Mouse (Mus musculus) gastrocnemius, adult 18-20 months (tissue): ENCODE data around the gene Cacng4. TPM values are rescaled to one million over a fixed set of nuclear protein-coding genes. Genes with fewer than 3 reads are reported as not detected.

Experiments used
- DNase-seq: peaks from one replicate; pipeline ENCODE4 v3.0.0; 2021; ENCODE audit warnings: low spot score
- total RNA-seq, 2 experiments: library from RNA; stranded (reverse); gene quantifications; 2 replicates each; pipeline ENCODE4 v1.2.3; 2021

Gene Cacng4
- total RNA-seq, 2 experiments from 2014 or later = not detected

DNA sequence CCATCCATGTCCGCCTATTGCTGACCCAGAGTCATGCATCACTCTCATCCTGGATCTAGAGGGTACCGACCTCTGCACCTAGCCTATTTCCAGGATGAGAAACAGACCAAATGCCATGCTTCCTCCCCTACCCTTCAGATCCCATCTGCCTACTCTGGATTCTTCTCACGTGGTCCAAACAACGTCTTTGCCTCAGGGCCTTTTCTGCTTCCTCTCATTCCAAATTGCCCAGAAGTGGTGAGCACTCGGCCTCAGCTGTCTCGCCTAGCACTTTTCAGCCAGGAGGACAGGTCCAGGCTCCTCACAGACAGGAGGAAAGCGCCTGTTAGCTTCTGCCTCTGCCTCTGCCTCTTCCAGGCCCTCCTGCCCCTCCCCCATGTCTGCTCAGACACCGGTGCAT is 21.0 kb downstream of the Cacng4 start:
- no peak for DNase-seq

DNA sequence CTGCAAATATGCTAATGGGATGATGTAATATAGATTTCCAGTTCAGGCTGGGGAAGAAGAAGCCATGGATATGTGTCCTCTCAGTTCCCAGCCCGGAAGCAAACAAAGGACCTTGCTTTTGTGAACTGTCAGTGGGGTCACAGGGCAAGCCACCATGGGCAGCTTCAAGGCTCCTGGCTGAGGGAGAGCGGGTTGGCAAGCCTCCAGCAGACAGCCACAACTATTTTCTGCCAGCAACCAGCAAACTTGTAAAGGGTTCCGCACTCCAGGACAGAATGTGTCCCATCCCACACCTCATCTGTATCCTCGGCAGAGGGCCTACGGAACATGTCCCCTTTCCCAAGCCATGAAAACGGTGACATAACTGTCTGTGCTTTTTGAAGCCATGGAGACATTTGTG is 22.4 kb downstream of the Cacng4 start:
- no peak for DNase-seq

DNA sequence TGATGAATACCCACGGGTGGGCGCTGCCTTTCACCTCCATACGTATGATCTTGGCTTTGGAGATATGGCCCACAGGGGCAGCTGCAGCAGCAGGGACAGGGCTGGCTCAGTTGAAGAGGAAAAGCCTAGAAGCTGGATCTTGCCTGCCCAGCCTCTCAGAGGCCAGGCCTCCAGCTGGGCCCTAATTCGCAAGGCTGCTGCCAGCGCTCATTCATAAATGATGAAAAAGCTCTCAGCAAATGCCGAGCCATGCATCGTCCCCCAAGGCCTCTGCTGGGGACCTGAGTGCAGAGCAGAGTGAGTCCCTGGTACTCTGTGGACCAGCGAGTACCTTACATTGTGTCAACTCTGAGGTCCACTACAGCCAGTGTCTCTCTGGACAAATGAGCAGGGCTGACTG is 26.0 kb downstream of the Cacng4 start:
- DNase-seq = no peak

DNA sequence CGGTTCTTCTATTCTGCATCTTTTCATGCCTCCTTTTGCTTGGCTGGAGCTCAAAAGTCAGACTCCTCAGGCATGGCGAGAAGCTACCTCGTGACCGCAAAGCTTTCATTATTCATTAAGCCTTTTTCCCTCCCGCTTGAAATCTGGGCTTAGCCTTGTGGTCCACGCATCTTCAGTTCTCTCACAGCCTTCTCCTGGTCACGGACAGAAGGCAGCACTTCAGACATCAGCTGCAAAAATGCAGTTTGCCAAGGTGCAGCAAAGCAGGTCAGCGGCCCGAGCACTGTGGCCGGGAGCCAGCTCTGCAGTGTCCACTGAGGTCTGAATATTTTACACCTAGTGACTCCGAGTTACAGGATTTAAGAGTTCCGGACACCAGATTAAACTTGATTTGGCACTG is 27.4 kb downstream of the Cacng4 start:
- no peak for DNase-seq

DNA sequence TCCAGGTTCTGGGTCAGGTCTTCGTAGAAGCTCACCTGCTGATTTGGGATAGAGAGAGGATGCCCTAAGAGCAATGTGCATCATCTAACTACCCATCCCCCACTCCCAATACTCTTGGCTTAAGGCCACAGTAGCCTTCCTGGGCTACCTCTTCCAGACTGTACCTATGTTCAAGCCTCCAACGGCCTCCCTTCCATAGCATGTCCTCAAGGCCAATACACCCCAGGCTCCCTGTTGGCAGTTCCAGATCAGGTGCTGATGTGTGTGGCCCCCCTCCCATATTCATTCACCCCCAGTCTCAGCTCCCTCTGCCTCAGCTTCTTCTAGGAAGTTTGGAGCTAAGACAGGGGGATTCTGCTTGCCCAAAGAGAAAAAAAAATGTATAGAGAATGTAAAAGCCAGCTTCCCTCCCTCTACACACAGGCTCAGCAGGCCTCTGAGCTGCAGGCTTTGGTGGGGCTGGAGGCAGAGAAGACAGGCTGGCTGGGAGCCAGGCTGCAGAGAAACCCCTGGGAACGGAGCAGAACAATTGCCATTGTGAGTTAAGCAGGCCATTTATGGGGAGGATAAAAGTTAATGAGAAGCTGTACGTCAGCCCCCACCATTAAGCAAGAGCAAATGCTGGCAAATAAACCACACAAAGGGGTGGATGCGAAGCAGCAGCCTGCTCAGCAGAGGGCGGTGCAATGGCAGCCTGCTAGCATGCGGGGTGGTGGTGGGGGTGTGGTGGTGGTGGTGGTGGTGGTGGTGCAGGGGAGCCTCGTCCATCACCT is 31.5 kb downstream of the Cacng4 start:
- DNase-seq = no peak

DNA sequence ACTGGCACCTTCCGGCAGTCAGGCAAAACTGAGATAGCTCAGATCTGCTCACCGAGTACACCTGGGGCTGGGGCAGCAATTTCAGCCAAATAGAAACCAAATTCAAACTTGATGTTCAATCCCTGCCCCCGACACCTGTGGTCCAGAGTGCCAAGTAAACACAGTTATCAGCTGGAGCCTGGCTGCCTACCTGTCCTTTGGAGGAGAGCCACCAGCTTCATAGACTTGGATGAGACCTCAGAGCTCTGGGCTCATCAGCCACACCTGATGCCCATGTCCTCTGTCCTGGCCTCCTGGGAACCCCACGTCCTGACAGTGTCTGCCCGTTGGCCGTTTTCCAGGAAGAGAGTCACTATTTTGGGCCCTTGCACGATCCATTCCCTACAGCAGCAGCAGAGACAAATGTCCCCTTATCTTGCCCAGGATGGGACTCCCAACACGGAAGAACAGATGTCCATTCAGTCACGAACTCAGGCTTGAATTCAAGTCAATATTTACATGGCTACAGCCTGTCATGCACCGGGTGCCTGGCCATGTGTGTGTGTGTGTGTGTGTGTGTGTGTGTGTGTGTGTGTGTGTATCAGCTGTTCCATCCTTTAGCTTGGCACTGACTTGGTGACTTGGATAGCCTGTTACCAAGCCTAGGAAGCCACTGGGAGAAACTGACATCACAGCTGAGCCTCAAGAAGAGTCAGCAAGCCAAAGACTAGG is 32.4 kb downstream of the Cacng4 start:
- peak; percentile 34 for DNase-seq

DNA sequence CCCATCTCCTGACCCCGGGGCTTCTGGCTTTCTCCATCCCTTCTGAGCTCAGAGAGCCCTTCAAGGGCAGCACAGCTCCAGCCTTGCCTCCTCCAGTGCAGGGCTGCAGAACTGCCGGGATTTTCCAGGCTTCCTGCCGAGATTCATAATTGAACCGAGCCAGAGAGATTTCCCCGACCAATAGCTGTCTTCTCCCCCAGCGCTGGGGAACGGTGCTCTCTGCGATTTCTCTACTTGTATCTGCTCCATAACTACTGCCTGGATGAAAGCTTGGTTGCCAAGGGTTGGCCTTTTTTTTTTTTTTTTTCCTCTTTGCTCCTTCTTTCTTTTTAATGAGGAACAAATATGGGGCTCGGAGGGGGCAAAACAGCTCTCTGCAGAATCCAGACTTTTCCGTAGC is 34.4 kb downstream of the Cacng4 start:
- no peak for DNase-seq

DNA sequence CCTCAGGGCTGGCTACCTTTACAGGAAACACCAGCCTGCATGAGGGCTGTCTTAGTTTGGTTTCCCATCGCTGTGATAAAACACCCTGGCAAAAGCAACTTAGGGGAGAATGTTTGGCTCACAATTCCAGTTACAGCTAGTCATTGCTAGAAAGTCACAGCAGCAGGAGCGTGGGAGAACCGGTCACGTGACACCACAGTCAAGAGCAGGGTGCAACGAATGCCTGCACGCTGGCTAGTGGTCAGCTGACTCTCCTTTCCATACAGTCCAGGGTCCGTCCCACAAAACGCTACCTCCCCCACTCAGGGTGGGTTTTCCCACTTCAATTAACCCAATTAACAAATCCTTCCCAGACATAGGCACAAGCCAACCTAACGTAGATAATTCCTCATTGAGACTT is 34.8 kb downstream of the Cacng4 start:
- no peak for DNase-seq

DNA sequence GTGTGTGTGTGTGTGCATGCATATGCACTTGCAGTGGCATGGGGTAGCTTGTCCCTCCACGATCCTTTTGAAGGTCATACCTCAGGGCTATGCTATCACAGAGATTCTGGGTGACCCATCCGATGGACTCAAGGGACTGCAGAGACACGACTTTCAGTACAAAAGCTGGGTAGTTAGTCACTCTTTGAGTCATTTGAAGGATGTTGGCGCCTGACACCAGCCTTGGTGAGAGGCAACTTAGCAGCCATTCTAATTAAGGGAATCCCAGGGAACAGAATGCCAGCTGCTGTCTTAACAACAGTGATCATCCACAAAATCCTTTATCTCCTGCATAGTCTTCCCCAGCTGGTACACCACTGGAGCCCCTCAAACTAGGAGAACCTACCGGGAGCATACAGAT is 45.2 kb downstream of the Cacng4 start:
- no peak for DNase-seq

DNA sequence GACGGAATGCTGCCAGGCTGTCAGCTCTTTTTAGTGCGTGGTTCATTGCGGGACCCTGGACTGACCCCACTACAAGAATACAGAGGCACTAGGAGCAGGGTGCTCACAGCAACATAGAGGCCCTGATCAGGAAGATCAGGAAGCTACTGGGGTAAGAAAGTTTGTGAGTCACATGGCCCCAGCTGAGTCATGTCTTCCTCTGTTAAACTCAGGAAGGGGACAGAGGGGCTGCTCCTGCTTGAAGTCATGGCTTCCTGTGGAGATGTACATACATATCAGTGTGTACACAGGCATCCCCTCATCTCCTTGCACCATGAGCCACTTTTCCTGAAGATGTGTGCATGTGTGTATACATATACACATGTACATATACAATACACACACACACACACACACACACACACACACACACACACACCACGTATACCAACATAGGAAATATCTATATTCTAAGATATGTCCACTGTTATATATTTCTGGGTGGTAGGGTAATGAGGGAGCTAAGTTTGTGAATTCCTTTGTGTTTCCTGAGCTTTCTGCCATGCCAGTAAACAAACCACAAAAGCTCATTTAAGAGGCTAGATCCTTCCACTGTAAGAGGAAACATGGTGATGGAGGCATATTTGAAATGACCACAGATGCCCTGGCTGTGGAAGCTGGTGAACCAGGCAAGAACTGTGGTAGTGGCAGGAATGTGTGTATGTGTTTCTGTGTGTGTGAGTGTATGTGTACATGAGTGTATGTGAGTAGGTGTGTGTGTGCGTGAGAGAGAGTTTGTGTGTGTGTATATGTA is 45.9 kb downstream of the Cacng4 start:
- no peak for DNase-seq

DNA sequence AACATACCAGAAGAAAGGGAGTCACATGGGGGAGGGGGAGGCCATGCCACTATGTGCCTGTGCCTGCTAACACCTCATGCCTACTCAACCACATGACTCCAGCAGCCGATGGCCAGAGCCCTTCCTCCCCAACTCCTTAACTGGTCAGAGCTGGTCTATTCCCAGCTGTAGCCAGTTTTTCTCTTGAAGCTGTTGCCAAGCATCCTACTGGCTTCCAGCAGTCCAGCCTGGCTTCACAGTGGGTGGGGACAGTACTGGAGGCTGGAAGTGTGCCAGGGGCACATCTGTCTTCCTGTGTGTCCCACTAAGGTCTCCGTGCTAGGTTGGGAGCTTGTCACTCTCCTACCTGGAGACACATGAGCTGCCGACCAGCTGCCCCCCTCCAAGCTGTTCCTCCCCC is 51.3 kb downstream of the Cacng4 start:
- DNase-seq = no peak

DNA sequence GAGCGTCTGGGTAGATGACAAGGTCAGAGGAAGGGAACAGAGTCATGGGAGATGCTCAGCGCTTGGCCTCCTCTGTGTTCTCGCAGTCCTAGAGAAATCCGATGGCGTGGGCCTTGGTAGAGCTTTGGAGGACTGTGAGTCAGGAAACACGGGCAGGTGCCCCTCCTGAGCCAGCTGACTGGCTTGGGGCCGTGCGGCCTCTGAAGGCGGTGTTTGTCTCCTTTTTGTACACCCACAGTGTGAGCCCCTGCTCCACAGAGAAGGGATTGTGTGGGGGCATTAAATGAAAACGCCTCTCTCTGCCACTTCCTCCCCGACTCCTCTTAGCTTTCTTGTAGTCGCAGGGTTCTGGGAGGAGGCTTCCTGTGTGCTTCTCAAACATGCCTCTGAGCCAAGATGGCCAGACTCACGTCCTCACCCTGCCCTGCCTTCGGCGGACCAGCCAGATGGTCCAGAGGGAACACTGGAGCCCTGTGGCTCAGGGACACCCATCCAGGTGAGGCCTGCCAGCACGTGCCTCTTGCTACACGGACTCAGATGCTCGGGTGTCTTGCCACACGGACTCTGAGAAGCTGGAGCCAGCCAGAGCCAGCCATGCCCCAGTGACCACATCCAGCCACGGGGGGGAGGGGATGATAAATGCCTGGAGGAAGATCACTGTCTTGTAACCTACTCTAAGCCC is 55.8 kb downstream of the Cacng4 start:
- no peak for DNase-seq

DNA sequence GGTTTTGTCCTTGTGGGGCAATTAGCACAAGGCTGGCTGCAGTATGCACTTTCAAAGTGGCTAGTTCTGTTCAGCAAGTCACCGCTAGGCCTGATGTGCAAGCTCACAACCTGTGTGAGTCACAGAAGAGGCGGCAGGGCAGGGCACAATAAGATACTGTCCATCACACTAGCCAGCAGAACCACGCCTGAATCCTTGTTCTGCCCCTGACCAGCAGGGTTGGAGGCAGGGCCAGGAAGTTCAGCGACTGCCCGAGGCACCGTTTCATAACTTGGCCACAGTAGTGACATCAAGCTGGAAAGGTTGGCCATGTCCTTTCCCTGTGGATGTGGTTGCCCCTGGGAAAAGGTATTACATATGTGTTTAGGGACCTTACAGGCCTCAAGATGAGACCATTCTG is 56.5 kb downstream of the Cacng4 start:
- DNase-seq = no peak

DNA sequence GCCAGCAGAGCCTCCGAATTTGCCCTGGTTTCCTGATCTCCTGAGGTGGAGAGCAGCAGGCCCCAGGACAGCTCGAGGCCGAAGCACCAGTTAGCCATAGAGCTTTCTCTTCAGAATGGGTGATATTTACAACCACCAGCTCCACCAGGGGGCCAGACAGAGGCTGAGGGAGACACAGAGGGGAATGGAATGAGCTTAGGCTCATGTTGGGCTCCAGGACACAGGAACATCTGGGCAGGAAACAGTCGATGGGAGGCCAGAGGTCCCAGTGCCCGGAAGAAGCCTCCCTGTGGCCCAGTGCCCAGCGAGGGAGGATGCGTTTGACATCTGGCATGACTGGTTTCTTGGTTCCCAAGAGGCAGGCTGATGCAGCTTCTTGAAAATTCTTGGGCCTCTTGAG is 60.2 kb downstream of the Cacng4 start:
- DNase-seq = no peak

DNA sequence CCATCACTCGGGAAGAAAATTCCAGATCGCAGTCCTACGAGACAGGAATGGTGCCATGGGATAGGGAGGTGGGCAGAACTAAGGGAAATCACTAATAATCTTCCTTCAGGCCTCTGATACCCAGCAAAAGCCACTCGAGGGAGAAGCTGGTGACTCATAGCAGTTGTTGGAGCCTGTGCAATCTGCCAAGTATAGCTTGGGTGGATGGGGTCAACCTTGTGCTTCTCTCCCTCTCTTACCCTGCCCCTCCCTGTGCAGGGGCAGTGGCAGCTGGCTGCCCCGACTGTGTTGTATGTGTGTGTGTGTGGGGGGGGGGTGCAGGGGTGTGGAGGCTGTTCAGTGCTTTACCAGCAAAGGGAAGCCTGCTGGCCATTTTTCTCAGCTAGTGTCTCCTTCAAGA is 62.9 kb downstream of the Cacng4 start:
- DNase-seq = peak; percentile 20

DNA sequence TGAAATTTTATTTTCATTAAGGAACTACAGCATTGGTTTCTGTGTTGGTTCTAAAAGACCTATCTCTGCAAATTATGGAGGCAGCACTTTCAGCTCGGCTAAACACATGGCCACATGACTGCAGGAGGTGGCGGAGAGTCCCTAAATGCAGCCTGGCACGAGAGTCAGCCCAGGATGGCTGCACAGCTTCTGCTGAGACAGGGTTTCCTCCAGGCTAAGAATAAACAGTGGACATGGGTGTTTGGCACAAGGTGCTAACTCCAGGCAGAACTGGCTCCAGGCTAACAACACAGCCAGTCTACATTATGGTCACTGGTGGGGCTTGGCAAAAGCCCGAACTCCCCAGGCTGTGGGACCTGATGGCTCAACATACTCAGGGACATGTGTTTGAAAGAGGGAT is 63.4 kb downstream of the Cacng4 start:
- DNase-seq = peak; percentile 79

DNA sequence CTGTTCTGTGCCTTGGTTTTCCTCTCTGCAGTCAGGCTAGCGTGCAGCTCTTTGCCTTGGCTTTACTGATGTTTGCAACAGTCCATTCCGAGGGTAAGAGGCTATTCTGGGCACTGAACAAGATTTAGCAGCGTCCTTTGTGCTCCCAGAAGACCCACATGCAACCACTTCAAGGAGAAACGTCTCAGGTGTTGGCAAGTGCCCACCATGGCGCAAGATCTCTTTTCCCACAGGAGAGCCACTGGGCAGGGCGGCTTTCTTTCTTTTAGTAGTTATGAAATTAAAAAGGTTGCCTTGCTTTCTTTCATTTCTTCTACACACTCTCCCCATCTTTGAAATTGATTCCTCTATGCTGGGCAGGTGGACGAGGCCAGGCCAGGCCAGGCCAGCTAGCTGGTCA is 65.2 kb downstream of the Cacng4 start:
- no peak for DNase-seq

DNA sequence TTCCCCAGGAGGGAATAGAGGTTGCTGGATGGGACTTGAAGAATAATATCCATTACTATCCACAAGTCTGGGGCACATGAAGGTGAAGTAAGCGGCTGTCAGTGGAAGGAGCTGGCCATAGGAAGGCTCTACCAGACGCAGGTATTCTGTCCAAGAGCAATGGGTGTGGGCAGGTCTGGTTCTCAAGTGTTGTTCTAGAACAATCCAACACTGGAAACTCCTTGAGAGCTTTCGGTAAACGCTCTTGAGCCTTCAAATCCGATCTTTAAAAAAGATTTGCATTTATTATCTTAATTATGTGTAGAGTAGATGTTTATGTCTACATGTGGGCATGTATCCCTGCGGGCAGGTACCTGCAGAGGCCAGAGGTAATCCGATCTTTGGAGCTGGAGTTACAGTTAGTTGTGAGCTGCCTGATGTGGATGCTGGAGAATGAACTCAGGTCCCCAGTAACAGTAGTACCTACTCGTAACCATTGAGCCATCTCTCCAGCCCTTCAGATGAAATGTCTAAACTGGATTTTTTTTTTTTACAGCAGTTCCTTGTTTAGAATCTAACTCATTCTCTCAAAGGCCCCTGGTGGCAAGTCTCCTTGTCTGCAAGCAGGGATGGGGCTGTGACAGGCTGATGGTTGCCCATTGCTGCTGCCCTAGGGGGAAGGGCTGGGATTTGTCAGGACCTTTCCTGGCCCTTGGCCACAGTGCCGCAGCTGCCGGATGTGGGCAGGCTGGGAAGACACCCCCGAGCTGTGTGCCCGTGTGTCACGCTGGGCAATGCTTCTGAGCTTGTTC is 66.1 kb downstream of the Cacng4 start:
- no peak for DNase-seq

DNA sequence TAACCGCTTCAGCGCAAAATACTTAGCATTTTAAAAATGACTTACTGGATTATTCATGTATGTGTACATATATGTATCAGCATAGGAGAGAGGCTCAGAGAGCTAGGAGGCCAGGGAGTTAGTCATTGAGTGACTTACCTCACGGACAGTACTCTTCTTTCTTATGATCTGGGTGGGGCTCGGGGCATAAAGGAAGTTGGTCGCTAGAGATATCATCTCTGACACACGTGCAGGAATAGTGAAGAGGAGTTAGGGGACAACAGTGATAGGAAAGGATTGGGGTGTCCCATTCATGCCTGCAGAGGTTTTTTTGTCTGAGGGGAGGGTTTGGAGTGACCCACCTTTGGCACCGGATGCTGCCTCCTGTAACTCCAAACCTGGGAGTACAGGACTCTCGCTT is 69.8 kb downstream of the Cacng4 start:
- no peak for DNase-seq

DNA sequence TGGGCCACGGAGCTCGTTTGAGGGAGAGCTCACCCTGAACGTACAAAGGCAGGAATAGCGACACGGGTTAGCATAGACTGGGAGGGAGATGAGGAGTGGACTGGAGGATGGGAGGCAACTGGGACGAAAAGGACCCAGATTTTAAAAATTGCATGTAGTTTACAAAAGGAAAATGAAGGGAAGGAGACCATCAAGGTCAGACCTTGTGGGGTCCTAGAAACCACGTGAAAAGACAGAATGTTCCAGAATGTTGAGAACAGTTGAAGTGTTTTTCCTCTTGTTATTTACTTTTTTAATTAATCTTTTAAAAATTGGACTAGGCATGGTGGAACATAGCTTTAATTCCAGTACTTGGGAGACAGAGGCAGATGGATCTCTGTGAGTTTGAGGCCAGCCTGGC is 73.3 kb downstream of the Cacng4 start:
- no peak for DNase-seq
